Mouse (Mus musculus) 416B (cell line): ENCODE measurements around the gene Strn4.

Experiments
- DNase-seq: peaks from one replicate; pipeline ENCODE4 v3.0.0; 2011; ENCODE audit warnings: low read depth

Gene Strn4

GRCm38 (mm10) chr7:16876006-16876405, 60.3 kb downstream of the Strn4 start:
- DNase-seq = no peak

GRCm38 (mm10) chr7:16876608-16877007, 60.9 kb downstream of the Strn4 start:
- no peak for DNase-seq

GRCm38 (mm10) chr7:16877717-16878116, 62.0 kb downstream of the Strn4 start:
- DNase-seq = no peak

GRCm38 (mm10) chr7:16879796-16880547, 64.3 kb downstream of the Strn4 start:
- DNase-seq = no peak

- no peak for DNase-seq
Measured at GRCm38 (mm10) chr7:16880615-16881014, 64.9 kb downstream of the Strn4 start.

GRCm38 (mm10) chr7:16883162-16883561, 67.5 kb downstream of the Strn4 start:
- no peak for DNase-seq

GRCm38 (mm10) chr7:16884334-16884733, 68.6 kb downstream of the Strn4 start:
- no peak for DNase-seq

- no peak for DNase-seq
Measured at GRCm38 (mm10) chr7:16885271-16885776, 69.6 kb downstream of the Strn4 start.

- no peak for DNase-seq
Measured at GRCm38 (mm10) chr7:16885905-16886304, 70.2 kb downstream of the Strn4 start.
